Mouse (Mus musculus): ENCODE data around the gene Pigp. TPM values are rescaled to one million over a fixed set of nuclear protein-coding genes. Genes with fewer than 3 reads are reported as not detected.

Gene Pigp
- polyA plus RNA-seq, 1 experiment from 2014 or later: 141 TPM

DNA sequence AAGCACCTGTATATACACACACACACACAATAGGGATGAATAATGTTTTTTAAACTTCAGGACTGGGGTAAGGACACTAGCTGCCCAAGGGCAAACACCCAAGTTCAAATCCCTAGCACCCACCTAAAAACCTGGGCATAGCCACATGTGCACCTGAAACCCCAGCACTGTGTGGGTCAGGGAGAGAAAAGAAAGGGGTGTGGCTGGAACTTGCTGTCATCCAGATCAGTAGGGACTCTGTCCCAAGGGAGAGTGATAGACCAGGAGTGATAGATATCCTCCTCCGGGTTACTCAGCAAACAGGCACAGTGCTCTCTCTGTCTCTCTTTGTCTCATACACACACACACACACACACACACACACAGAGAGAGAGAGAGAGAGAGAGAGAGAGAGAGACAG is 60.2 kb downstream of the Pigp start:
- 50% methylated on average over 1 of the region's 1 CpGs for WGBS
- 0 out of 2 replicates have a peak overlapping the region, but pooled peaks have one; percentile 60 for H3K4me3 ChIP-seq
- no peaks in the 10 kb centered on the region for H3K27me3 ChIP-seq
- no peaks in the 10 kb centered on the region for H3K9me3 ChIP-seq
- H3K36me3 ChIP-seq: no peaks in the 10 kb centered on the region
- H3K4me2 ChIP-seq: peak overlapping the region; percentile 68
- peak overlapping the region; percentile 99 for H3K27ac ChIP-seq
- peaks cover 32% of the 10 kb centered on the region for H3K4me1 ChIP-seq (replicated peaks)
- ATAC-seq (ENCODE audit: low FRiP score): no peak
- H3K9ac ChIP-seq: peak overlapping the region; percentile 55

GRCm38 (mm10) chr16:94309025-94309424 is 62.6 kb downstream of the Pigp start:
- no peak overlapping the region for H3K4me3 ChIP-seq
- WGBS: 90% methylated on average over 4 of the region's 4 CpGs
- peaks cover 29% of the 10 kb centered on the region for H3K4me1 ChIP-seq (replicated peaks)
- no peak overlapping the region for H3K27ac ChIP-seq
- 0 out of 2 replicates have a peak, but pooled peaks cover 4% of the 10 kb centered on the region for H3K27me3 ChIP-seq
- H3K36me3 ChIP-seq: 0 out of 2 replicates have a peak, but pooled peaks cover 4% of the 10 kb centered on the region
- H3K9ac ChIP-seq: no peak overlapping the region
- peaks cover 4% of the 10 kb centered on the region; the same call in 1 of the 2 replicates for H3K9me3 ChIP-seq
- ATAC-seq (ENCODE audit: low FRiP score): no peak
- no peak overlapping the region for H3K4me2 ChIP-seq

Other genes starting within 250 kb of the Pigp start
- 8.0 and 9.3 TPM in 2 replicates for gene Hlcs, start 58.3 kb downstream of the Pigp start, polyA plus RNA-seq (2015; fragmentation: Nextera tagmentation; extraction: Ambion mirVana)
- 1.8 and 2.7 TPM in 2 replicates for gene Ripply3, start 43.4 kb downstream of the Pigp start, polyA plus RNA-seq (2015; fragmentation: Nextera tagmentation; extraction: Ambion mirVana)
- gene Ttc3, start 1.2 kb downstream of the Pigp start, polyA plus RNA-seq (2015; fragmentation: Nextera tagmentation; extraction: Ambion mirVana): 848 and 849 TPM in 2 replicates
- gene Vps26c, start 155.0 kb upstream of the Pigp start, polyA plus RNA-seq (2015; fragmentation: Nextera tagmentation; extraction: Ambion mirVana): 83.3 and 85.2 TPM in 2 replicates
- gene Dyrk1a, start 198.2 kb upstream of the Pigp start, polyA plus RNA-seq (2015; fragmentation: Nextera tagmentation; extraction: Ambion mirVana): 10.7 and 11.2 TPM in 2 replicates